Mouse (Mus musculus): ENCODE measurements at regions not wholly inside any gene's neighbourhood (a gene's known extent, or its start where the extent isn't known, plus 50 kb on each side); places are given as distances from the start of the nearest gene placed in this dataset.

DNA sequence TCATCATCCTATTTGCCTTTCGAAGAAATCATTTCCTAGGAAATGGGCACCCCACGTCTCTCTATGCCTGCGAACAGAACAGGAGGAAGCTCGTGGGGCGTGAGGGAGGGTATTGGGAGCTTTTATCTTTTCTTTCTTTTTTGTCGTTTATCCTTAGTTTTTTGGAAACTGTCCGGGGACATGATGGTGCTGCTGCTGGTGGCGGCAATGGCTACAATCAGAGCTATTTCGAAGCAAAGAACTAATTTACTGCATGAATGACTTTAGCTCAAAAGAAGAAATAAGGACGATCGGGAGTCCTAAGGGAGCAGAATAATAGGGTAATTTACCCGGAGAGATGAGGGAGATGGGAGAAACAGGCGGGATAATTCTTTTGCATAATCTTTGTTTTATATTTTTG lies 119.9 kb downstream of the Tmem132e start:
- TF ChIP-seq MAX (IDR thresholded peaks at IDR 0.05; ENCODE audit: low read length), result no peak
- TF ChIP-seq POLR2A (IDR thresholded peaks at IDR 0.05; ENCODE audit: control insufficient read depth in 1 of 2, insufficient read depth in 1 of 2, low read depth in 1 of 2, low read length in 2 of 2, poor library complexity in 1 of 2), result no peak
- TF ChIP-seq USF1 (IDR thresholded peaks at IDR 0.05; ENCODE audit: low read depth, low read length), result no peak
- no peak for TF ChIP-seq CTCF (IDR thresholded peaks at IDR 0.05 in 2 of 3, conservative IDR thresholded peaks at IDR 0.05 in 1 of 3; ENCODE audit: control insufficient read depth in 1 of 3, insufficient read depth in 1 of 3, low read depth in 2 of 3, low read length in 3 of 3, poor library complexity in 1 of 3, severe bottlenecking in 1 of 3)
- TF ChIP-seq POLR2AphosphoS2 (IDR thresholded peaks at IDR 0.05; ENCODE audit: low read length), result no peak
- TF ChIP-seq EP300 (IDR thresholded peaks at IDR 0.05; ENCODE audit: low read depth in 1 of 2, low read length in 2 of 2), result no peak
- no peak for TF ChIP-seq MEF2A (IDR thresholded peaks at IDR 0.05; ENCODE audit: extremely low read depth, insufficient replicate concordance, low read depth, low read length, poor library complexity, severe bottlenecking)
- no peak for TF ChIP-seq TCF12 (IDR thresholded peaks at IDR 0.05; ENCODE audit: low read depth, low read length)
- TF ChIP-seq CHD2 (IDR thresholded peaks at IDR 0.05; ENCODE audit: low read length), result no peak
- no peak for TF ChIP-seq CHD1 (IDR thresholded peaks at IDR 0.05; ENCODE audit: low read depth, low read length)
- no peak for TF ChIP-seq E2F4 (IDR thresholded peaks at IDR 0.05; ENCODE audit: borderline replicate concordance, low read depth, low read length)
- TF ChIP-seq ELF1 (IDR thresholded peaks at IDR 0.05; ENCODE audit: low read depth, low read length), result no peak

Data from MEL (cell line).